10 mouse cellular contexts compared by ENCODE assay signal in the genomic region with DNA sequence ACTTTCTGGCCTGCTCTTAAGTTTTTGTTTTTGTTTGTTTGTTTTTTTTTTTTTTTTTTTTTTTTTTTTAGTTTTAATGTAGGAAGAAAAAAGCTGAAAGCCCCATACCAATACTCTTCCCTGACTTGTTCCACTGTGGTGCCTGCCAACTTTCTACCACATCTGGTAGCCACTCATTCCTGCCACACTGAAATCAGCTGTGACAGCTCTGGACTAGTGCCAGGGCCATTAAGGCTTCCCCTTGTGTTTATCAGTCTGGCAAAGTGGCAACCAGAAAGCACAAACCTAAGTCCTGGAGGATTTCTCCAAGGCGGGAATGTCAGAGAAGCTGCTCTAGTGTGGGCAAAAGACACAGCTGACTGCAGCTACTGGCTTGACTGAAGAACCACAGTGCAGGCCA. TPM values are rescaled to one million over a fixed set of nuclear protein-coding genes. Genes with fewer than 3 reads are reported as not detected.
DNase-seq lines count a peak whose midpoint lies in the region; ATAC-seq and TF ChIP-seq lines count a peak whose summit lies in the region.
"Had no signal": no experiment of that assay in that cellular context is flagged by ENCODE, and none has a peak within 500 bp of the region (broad histone marks: within the 10 kb centered on the region; RNA-seq: fewer than 3 reads in every experiment).

No protein-coding gene starts in this region.

- TF ChIP-seq POLR2A in MEL (IDR thresholded peaks at IDR 0.05; ENCODE audit: control insufficient read depth in 1 of 2, insufficient read depth in 1 of 2, low read depth in 1 of 2, low read length in 2 of 2, poor library complexity in 1 of 2), result no peak

- no peaks in the 10 kb centered on the region for H3K9me3 ChIP-seq in embryonic facial prominence, embryonic 14.5 days (ENCODE audit: control insufficient read depth, low read length)
- no peaks in the 10 kb centered on the region for H3K9me3 ChIP-seq in embryonic facial prominence, embryonic 10.5 days
- H3K9me3 ChIP-seq in MEL (replicated peaks; ENCODE audit: insufficient read depth, low read length), result no peaks in the 10 kb centered on the region
- H3K9me3 ChIP-seq in heart, embryonic 13.5 days, result no peaks in the 10 kb centered on the region
- H3K9me3 ChIP-seq: kidney, embryonic 15.5 days had no signal

- no peaks in the 10 kb centered on the region for H3K4me1 ChIP-seq in embryonic facial prominence, embryonic 14.5 days (ENCODE audit: control insufficient read depth, insufficient read depth, low read length)
- H3K4me1 ChIP-seq in embryonic facial prominence, embryonic 10.5 days, result no peaks in the 10 kb centered on the region
- H3K4me1 ChIP-seq in MEL (ENCODE audit: control insufficient read depth in 1 of 2, insufficient read depth in 2 of 2, low read length in 2 of 2), result peaks cover 10 to 19% of the 10 kb centered on the region in 2 experiments
- H3K4me1 ChIP-seq in heart, embryonic 13.5 days, result peaks cover 21% of the 10 kb centered on the region

- ATAC-seq in embryonic facial prominence, embryonic 14.5 days (ENCODE audit: low read depth), result no peak
- ATAC-seq in heart, embryonic 13.5 days (ENCODE audit: extremely low read depth, insufficient number of reproducible peaks, low FRiP score, low TSS enrichment), result no peak

- 24% methylated on average over 1 of the region's 1 CpGs for WGBS in embryonic facial prominence, embryonic 14.5 days
- 100% methylated on average over 1 of the region's 1 CpGs for WGBS in embryonic facial prominence, embryonic 10.5 days
- 30% methylated on average over 1 of the region's 1 CpGs for WGBS in heart, embryonic 13.5 days

- H3K27me3 ChIP-seq in embryonic facial prominence, embryonic 14.5 days (replicated peaks; ENCODE audit: control insufficient read depth, insufficient read depth, low read length), result no peaks in the 10 kb centered on the region
- no peaks in the 10 kb centered on the region for H3K27me3 ChIP-seq in embryonic facial prominence, embryonic 10.5 days (replicated peaks; ENCODE audit: low read depth, poor library complexity, severe bottlenecking)
- H3K27me3 ChIP-seq in MEL (ENCODE audit: control insufficient read depth in 1 of 2, insufficient read depth in 2 of 2, low read length in 2 of 2), result no peaks in the 10 kb centered on the region
- H3K27me3 ChIP-seq in heart, embryonic 13.5 days (replicated peaks), result no peaks in the 10 kb centered on the region
- H3K27me3 ChIP-seq: CH12.LX; kidney, embryonic 15.5 days had no signal

- peaks cover 95% of the 10 kb centered on the region for H3K36me3 ChIP-seq in embryonic facial prominence, embryonic 14.5 days (ENCODE audit: control insufficient read depth, insufficient read depth, low read length)
- peaks cover 99% of the 10 kb centered on the region for H3K36me3 ChIP-seq in embryonic facial prominence, embryonic 10.5 days (replicated peaks)
- peaks cover 0 to 16% of the 10 kb centered on the region in 2 experiments; a peak in 2 of 4 replicates for H3K36me3 ChIP-seq in MEL (ENCODE audit: control insufficient read depth in 1 of 2, insufficient read depth in 2 of 2, low read length in 2 of 2)
- peaks cover 93% of the 10 kb centered on the region for H3K36me3 ChIP-seq in heart, embryonic 13.5 days

- peak; percentile 39 to 67; a peak in 3 of 4 replicates for TF ChIP-seq EP300 in MEL (IDR thresholded peaks at IDR 0.05; ENCODE audit: low read depth in 1 of 2, low read length in 2 of 2)

- H3K79me2 ChIP-seq in MEL (ENCODE audit: control insufficient read depth, insufficient read depth, low read length, poor library complexity), result no peaks in the 10 kb centered on the region

- TF ChIP-seq CTCF in MEL (IDR thresholded peaks at IDR 0.05 in 2 of 3, conservative IDR thresholded peaks at IDR 0.05 in 1 of 3; ENCODE audit: control insufficient read depth in 1 of 3, insufficient read depth in 1 of 3, low read depth in 2 of 3, low read length in 3 of 3, poor library complexity in 1 of 3, severe bottlenecking in 1 of 3), result no peak

- no peak overlapping the region for H3K9ac ChIP-seq in embryonic facial prominence, embryonic 14.5 days (ENCODE audit: low read depth, low read length)
- H3K9ac ChIP-seq in MEL (ENCODE audit: control insufficient read depth, low read depth, low read length, poor library complexity, severe bottlenecking), result no peak overlapping the region
- H3K9ac ChIP-seq in heart, embryonic 13.5 days, result no peak overlapping the region
- H3K9ac ChIP-seq: kidney, embryonic 15.5 days had no signal

- no peak overlapping the region for H3K4me2 ChIP-seq in embryonic facial prominence, embryonic 14.5 days (ENCODE audit: low read depth, low read length)
- H3K4me2 ChIP-seq in heart, embryonic 13.5 days, result no peak overlapping the region
- H3K4me2 ChIP-seq: kidney, embryonic 15.5 days had no signal

- peak; percentile 68 for DNase-seq in embryonic facial prominence, embryonic 14.5 days (ENCODE audit: low spot score)
- no peak for DNase-seq in embryonic facial prominence, embryonic 10.5 days (ENCODE audit: low spot score)
- peak; percentile 43 for DNase-seq in layer of hippocampus, adult 9-11 months
- DNase-seq in layer of hippocampus, postnatal 25 days (ENCODE audit: extremely low spot score in 1 of 2, low spot score in 1 of 2), result no peak
- peak; percentile 76 for DNase-seq in MEL (ENCODE audit: low read depth, low spot score)
- no peak for DNase-seq in spleen, postnatal 36 days (ENCODE audit: low spot score in 2 of 2)
- no peak for DNase-seq in ovary, adult 18-20 months (ENCODE audit: low spot score)

- no peak overlapping the region for H3K27ac ChIP-seq in embryonic facial prominence, embryonic 14.5 days (replicated peaks; ENCODE audit: low read depth, low read length)
- no peak overlapping the region for H3K27ac ChIP-seq in embryonic facial prominence, embryonic 10.5 days (replicated peaks)
- H3K27ac ChIP-seq in MEL (ENCODE audit: control insufficient read depth, low read depth, low read length), result no peak overlapping the region
- peak overlapping the region; percentile 49 for H3K27ac ChIP-seq in heart, embryonic 13.5 days (replicated peaks)
- H3K27ac ChIP-seq: kidney, embryonic 15.5 days had no signal

- H3K4me3 ChIP-seq in embryonic facial prominence, embryonic 14.5 days (ENCODE audit: low read depth, low read length), result no peak overlapping the region
- no peak overlapping the region for H3K4me3 ChIP-seq in embryonic facial prominence, embryonic 10.5 days
- H3K4me3 ChIP-seq in MEL (ENCODE audit: control insufficient read depth in 1 of 2, insufficient read depth in 1 of 2, low read depth in 2 of 2, low read length in 2 of 2), result no peak overlapping the region
- no peak overlapping the region for H3K4me3 ChIP-seq in heart, embryonic 13.5 days
- H3K4me3 ChIP-seq: kidney, embryonic 15.5 days had no signal

- no peak for TF ChIP-seq RAD21 in MEL (IDR thresholded peaks at IDR 0.05; ENCODE audit: low read depth, low read length)

TF ChIP-seq in MEL, 35 proteins besides CTCF, POLR2A, EP300 and RAD21:
- TF ChIP-seq ZC3H11A (IDR thresholded peaks at IDR 0.05; ENCODE audit: low read depth, low read length) (peak; percentile 10; the same call in 1 of the 2 replicates), TCF12 (IDR thresholded peaks at IDR 0.05; ENCODE audit: low read depth, low read length) (peak; percentile 47; the same call in 1 of the 2 replicates), RCOR1 (IDR thresholded peaks at IDR 0.05; ENCODE audit: low read depth, low read length) (peak; percentile 72), ZMIZ1 (IDR thresholded peaks at IDR 0.05; ENCODE audit: low read depth, low read length) (no peak), MXI1 (IDR thresholded peaks at IDR 0.05; ENCODE audit: low read depth, low read length) (peak; percentile 67; the same call in 1 of the 2 replicates), TBP (IDR thresholded peaks at IDR 0.05; ENCODE audit: low read depth, low read length) (no peak), USF1 (IDR thresholded peaks at IDR 0.05; ENCODE audit: low read depth, low read length) (no peak), NRF1 (IDR thresholded peaks at IDR 0.05; ENCODE audit: insufficient read depth, low read depth, low read length, poor library complexity, severe bottlenecking) (no peak), SIN3A (IDR thresholded peaks at IDR 0.05; ENCODE audit: low read length) (peak; percentile 84), USF2 (IDR thresholded peaks at IDR 0.05; ENCODE audit: borderline replicate concordance in 1 of 2, insufficient read depth in 1 of 2, low read depth in 1 of 2, low read length in 2 of 2) (no peak), UBTF (IDR thresholded peaks at IDR 0.05; ENCODE audit: borderline replicate concordance, insufficient read depth, low read depth, low read length) (no peak), GATA1 (IDR thresholded peaks at IDR 0.05; ENCODE audit: low read depth, low read length) (peak; percentile 28; the same call in 1 of the 2 replicates), ETS1 (IDR thresholded peaks at IDR 0.05; ENCODE audit: low read depth, low read length) (peak; percentile 98), KAT2A (conservative IDR thresholded peaks at IDR 0.05; ENCODE audit: low read depth, low read length) (peak; percentile 28; the same call in 1 of the 2 replicates), ZNF384 (IDR thresholded peaks at IDR 0.05; ENCODE audit: low read depth, low read length) (peak; percentile 53), MAFK (IDR thresholded peaks at IDR 0.05; ENCODE audit: borderline replicate concordance, low read depth, low read length) (peak; percentile 17; the same call in 1 of the 2 replicates)

RNA-seq across cellular contexts. Expression of a gene that starts 55.9 kb away (rescaled TPM):
- 31.5 and 35.3 TPM in 2 replicates for polyA plus RNA-seq in embryonic facial prominence, embryonic 14.5 days (2014; fragmentation: Nextera tagmentation; extraction: Ambion mirVana)
- 31.0 and 32.6 TPM in 2 replicates for polyA plus RNA-seq in embryonic facial prominence, embryonic 10.5 days (2016; fragmentation: Nextera tagmentation; extraction: Ambion mirVana)
- 10 to 100 TPM; 25.5 to 35.1 TPM for total RNA-seq in layer of hippocampus, postnatal 25 days (2021)
- 27.7 and 34.4 TPM in 2 replicates for total RNA-seq in MEL (2012; rRNA removed)
- 10 to 100 TPM in 1 of 2 experiments, not detected in 1; 66.9 TPM for polyA plus RNA-seq in MEL (2012; ENCODE audit: insufficient read depth in 1 of 2, insufficient read length in 2 of 2, low read depth in 1 of 2, low replicate concordance in 2 of 2, missing spikeins in 1 of 2)
- 53.0 and 61.0 TPM in 2 replicates for polyA plus RNA-seq in heart, embryonic 13.5 days (2015; fragmentation: Nextera tagmentation; extraction: Ambion mirVana)

Comparison
In these comparisons a context has a peak if more than half of its experiments do, and no peak if none do; other contexts are left out.
1. DNase-seq: peak in embryonic facial prominence, embryonic 14.5 days (single experiment), layer of hippocampus, adult 9-11 months (single experiment) and MEL (single experiment); none in embryonic facial prominence, embryonic 10.5 days (single experiment), layer of hippocampus, postnatal 25 days (0 of 2), spleen, postnatal 36 days (0 of 2) and ovary, adult 18-20 months (single experiment).